Mouse (Mus musculus): ENCODE measurements at regions not wholly inside any gene's neighbourhood (a gene's known extent, or its start where the extent isn't known, plus 50 kb on each side); places are given as distances from the start of the nearest gene placed in this dataset.

GRCm38 (mm10) chr9:73192271-73192785 lies 79.1 kb downstream of the Rsl24d1 start:
- TF ChIP-seq CHD2 (IDR thresholded peaks at IDR 0.05; ENCODE audit: low read length) (no peak), UBTF (IDR thresholded peaks at IDR 0.05; ENCODE audit: borderline replicate concordance, insufficient read depth, low read depth, low read length) (no peak), SIN3A (IDR thresholded peaks at IDR 0.05; ENCODE audit: low read length) (no peak), HCFC1 (IDR thresholded peaks at IDR 0.05; ENCODE audit: low read depth, low read length) (no peak), POLR2AphosphoS2 (IDR thresholded peaks at IDR 0.05; ENCODE audit: low read length) (no peak), ELF1 (IDR thresholded peaks at IDR 0.05; ENCODE audit: low read depth, low read length) (no peak), MYC (IDR thresholded peaks at IDR 0.05; ENCODE audit: low read depth, low read length) (no peak), POLR2AphosphoS5 (IDR thresholded peaks at IDR 0.05; ENCODE audit: borderline replicate concordance, low read depth, low read length) (no peak), MAX (IDR thresholded peaks at IDR 0.05; ENCODE audit: low read length) (no peak), CTCF (IDR thresholded peaks at IDR 0.05 in 2 of 3, conservative IDR thresholded peaks at IDR 0.05 in 1 of 3; ENCODE audit: control insufficient read depth in 1 of 3, insufficient read depth in 1 of 3, low read depth in 2 of 3, low read length in 3 of 3, poor library complexity in 1 of 3, severe bottlenecking in 1 of 3) (no peak), MAFK (IDR thresholded peaks at IDR 0.05; ENCODE audit: borderline replicate concordance, low read depth, low read length) (no peak), JUND (IDR thresholded peaks at IDR 0.05; ENCODE audit: low read depth, low read length) (no peak), E2F4 (IDR thresholded peaks at IDR 0.05; ENCODE audit: borderline replicate concordance, low read depth, low read length) (no peak), RCOR1 (IDR thresholded peaks at IDR 0.05; ENCODE audit: low read depth, low read length) (no peak), EP300 (IDR thresholded peaks at IDR 0.05; ENCODE audit: low read depth in 1 of 2, low read length in 2 of 2) (no peak), GATA1 (IDR thresholded peaks at IDR 0.05; ENCODE audit: low read depth, low read length) (no peak), MYB (IDR thresholded peaks at IDR 0.05; ENCODE audit: low read depth, low read length) (no peak), ZC3H11A (IDR thresholded peaks at IDR 0.05; ENCODE audit: low read depth, low read length) (no peak), POLR2A (IDR thresholded peaks at IDR 0.05; ENCODE audit: control insufficient read depth in 1 of 2, insufficient read depth in 1 of 2, low read depth in 1 of 2, low read length in 2 of 2, poor library complexity in 1 of 2) (no peak)
- H3K9me3 ChIP-seq (replicated peaks; ENCODE audit: insufficient read depth, low read length): no peaks in the 10 kb centered on the region
- no peaks in the 10 kb centered on the region for H3K79me2 ChIP-seq (ENCODE audit: control insufficient read depth, insufficient read depth, low read length, poor library complexity)
- H3K27me3 ChIP-seq (ENCODE audit: control insufficient read depth in 1 of 2, insufficient read depth in 2 of 2, low read length in 2 of 2): no peaks in the 10 kb centered on the region
- no peaks in the 10 kb centered on the region for H3K36me3 ChIP-seq (ENCODE audit: control insufficient read depth in 1 of 2, insufficient read depth in 2 of 2, low read length in 2 of 2)
- H3K27ac ChIP-seq (ENCODE audit: control insufficient read depth, low read depth, low read length): no peak overlapping the region
- no peak overlapping the region for H3K9ac ChIP-seq (ENCODE audit: control insufficient read depth, low read depth, low read length, poor library complexity, severe bottlenecking)
- H3K4me1 ChIP-seq (ENCODE audit: control insufficient read depth in 1 of 2, insufficient read depth in 2 of 2, low read length in 2 of 2): no peaks in the 10 kb centered on the region
- no peak overlapping the region for H3K4me3 ChIP-seq (ENCODE audit: control insufficient read depth in 1 of 2, insufficient read depth in 1 of 2, low read depth in 2 of 2, low read length in 2 of 2)
- no peak for DNase-seq (ENCODE audit: low read depth, low spot score)

GRCm38 (mm10) chr9:73198261-73199085 lies 85.2 kb downstream of the Rsl24d1 start:
- Histone ChIP-seq H3K4me3 (ENCODE audit: control insufficient read depth in 1 of 2, insufficient read depth in 1 of 2, low read depth in 2 of 2, low read length in 2 of 2) (no peak overlapping the region), H3K27me3 (ENCODE audit: control insufficient read depth in 1 of 2, insufficient read depth in 2 of 2, low read length in 2 of 2) (no peaks in the 10 kb centered on the region), H3K36me3 (ENCODE audit: control insufficient read depth in 1 of 2, insufficient read depth in 2 of 2, low read length in 2 of 2) (no peaks in the 10 kb centered on the region), H3K27ac (ENCODE audit: control insufficient read depth, low read depth, low read length) (no peak overlapping the region), H3K9me3 (replicated peaks; ENCODE audit: insufficient read depth, low read length) (no peaks in the 10 kb centered on the region), H3K9ac (ENCODE audit: control insufficient read depth, low read depth, low read length, poor library complexity, severe bottlenecking) (no peak overlapping the region), H3K4me1 (ENCODE audit: control insufficient read depth in 1 of 2, insufficient read depth in 2 of 2, low read length in 2 of 2) (no peaks in the 10 kb centered on the region), H3K79me2 (ENCODE audit: control insufficient read depth, insufficient read depth, low read length, poor library complexity) (no peaks in the 10 kb centered on the region)
- DNase-seq (ENCODE audit: low read depth, low spot score): no peak
- TF ChIP-seq ZC3H11A (IDR thresholded peaks at IDR 0.05; ENCODE audit: low read depth, low read length) (no peak), MAX (IDR thresholded peaks at IDR 0.05; ENCODE audit: low read length) (no peak), POLR2AphosphoS5 (IDR thresholded peaks at IDR 0.05; ENCODE audit: borderline replicate concordance, low read depth, low read length) (no peak), USF2 (IDR thresholded peaks at IDR 0.05; ENCODE audit: borderline replicate concordance in 1 of 2, insufficient read depth in 1 of 2, low read depth in 1 of 2, low read length in 2 of 2) (no peak), SIN3A (IDR thresholded peaks at IDR 0.05; ENCODE audit: low read length) (no peak), RCOR1 (IDR thresholded peaks at IDR 0.05; ENCODE audit: low read depth, low read length) (no peak), MXI1 (IDR thresholded peaks at IDR 0.05; ENCODE audit: low read depth, low read length) (no peak), MYB (IDR thresholded peaks at IDR 0.05; ENCODE audit: low read depth, low read length) (no peak), CTCF (IDR thresholded peaks at IDR 0.05 in 2 of 3, conservative IDR thresholded peaks at IDR 0.05 in 1 of 3; ENCODE audit: control insufficient read depth in 1 of 3, insufficient read depth in 1 of 3, low read depth in 2 of 3, low read length in 3 of 3, poor library complexity in 1 of 3, severe bottlenecking in 1 of 3) (no peak), USF1 (IDR thresholded peaks at IDR 0.05; ENCODE audit: low read depth, low read length) (no peak), POLR2A (IDR thresholded peaks at IDR 0.05; ENCODE audit: control insufficient read depth in 1 of 2, insufficient read depth in 1 of 2, low read depth in 1 of 2, low read length in 2 of 2, poor library complexity in 1 of 2) (no peak), TAL1 (IDR thresholded peaks at IDR 0.05; ENCODE audit: low read length) (no peak), HCFC1 (IDR thresholded peaks at IDR 0.05; ENCODE audit: low read depth, low read length) (no peak), E2F4 (IDR thresholded peaks at IDR 0.05; ENCODE audit: borderline replicate concordance, low read depth, low read length) (no peak)

Measured in MEL (cell line).